Mouse (Mus musculus): ENCODE data around the gene Hivep3.

The Hivep3 gene

DNA sequence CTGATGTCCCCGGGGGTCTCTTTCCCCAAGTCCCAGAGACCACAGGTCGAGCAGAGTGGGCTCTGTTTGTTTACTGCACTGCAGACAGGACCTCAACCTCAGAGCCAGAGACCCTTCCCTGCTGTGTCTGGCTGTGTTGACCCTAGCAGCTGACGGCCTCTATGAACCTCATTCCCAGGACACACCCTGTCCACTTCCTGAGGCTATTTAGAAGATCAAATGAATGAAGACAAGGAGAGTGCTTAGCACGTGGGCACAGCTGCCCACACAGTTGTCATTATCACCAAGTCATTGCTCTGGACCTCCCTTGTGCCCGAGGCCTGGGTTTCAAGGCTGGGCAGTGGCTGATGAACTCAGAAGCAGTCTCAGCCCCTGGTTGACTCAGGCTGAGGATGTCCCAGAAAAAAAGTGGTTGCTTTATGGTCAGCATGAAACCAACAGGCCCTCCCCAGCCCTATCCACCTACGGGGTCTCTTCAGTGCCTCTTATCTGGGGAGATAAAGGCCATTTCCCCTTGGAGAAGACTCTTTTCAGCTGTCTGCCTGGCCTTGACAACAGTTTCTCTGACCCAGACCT is 416.8 kb downstream of the Hivep3 start:
- no peak for DNase-seq (ENCODE audit: low spot score in 2 of 2)

DNA sequence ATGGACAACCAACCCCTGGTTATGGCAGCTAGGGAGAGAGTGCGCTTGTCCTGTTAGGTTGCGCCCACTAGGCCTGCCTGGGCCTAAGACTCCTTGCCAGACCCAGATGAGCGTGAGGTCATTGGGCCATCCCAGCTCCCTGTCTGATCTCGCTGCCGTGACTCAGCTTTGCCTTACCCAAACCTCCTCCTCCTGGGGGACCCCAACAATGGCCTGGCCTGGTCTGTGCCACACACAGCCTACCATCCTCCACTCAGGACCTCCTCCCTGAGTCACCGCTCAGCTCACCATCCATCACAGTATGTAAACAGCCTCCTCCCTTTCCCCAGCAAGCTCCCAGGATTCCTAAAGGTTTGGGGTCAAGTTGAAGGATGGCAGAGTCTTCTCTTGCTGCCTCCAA is 418.3 kb downstream of the Hivep3 start:
- no peak for DNase-seq (ENCODE audit: low spot score in 2 of 2)

DNA sequence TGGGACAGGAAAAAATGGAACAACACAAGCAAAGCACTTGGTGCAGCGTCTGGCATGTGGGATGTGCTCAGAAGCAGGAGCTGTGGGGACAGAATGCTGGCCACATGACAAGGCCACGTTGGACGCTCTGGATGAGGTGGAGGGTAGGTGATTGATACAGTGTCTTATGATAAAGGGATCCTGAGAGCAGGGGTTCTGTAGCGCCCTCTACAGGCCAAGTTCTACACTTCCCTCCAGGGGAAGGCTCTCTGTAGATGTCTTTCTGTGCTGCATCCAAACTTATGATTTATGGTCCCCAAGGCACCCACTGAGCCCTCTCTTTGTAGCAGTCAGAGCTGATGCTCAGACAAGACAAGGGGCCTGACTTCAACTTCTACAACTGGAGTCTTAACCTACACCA is 419.1 kb downstream of the Hivep3 start:
- DNase-seq (ENCODE audit: low spot score in 2 of 2) = no peak

DNA sequence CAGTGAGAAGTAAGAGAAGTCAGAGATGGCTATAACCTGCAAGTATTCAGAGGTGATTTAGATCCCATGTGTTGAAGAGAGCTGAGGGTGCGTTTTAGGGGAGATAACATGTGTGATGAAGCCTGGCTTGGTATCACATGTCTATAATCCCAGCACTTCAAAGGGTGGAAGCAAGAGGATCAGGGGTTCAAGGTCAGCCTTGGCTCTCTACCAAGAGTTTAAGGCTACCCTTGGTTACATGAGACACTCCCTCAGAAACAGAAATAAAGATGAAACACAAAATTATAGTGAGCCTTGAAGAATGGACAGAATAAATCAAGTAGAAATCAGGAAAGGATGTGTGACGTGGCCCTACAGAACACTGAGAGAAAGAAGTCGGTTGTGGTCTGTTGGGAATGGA is 420.2 kb downstream of the Hivep3 start:
- no peak for DNase-seq (ENCODE audit: low spot score in 2 of 2)

DNA sequence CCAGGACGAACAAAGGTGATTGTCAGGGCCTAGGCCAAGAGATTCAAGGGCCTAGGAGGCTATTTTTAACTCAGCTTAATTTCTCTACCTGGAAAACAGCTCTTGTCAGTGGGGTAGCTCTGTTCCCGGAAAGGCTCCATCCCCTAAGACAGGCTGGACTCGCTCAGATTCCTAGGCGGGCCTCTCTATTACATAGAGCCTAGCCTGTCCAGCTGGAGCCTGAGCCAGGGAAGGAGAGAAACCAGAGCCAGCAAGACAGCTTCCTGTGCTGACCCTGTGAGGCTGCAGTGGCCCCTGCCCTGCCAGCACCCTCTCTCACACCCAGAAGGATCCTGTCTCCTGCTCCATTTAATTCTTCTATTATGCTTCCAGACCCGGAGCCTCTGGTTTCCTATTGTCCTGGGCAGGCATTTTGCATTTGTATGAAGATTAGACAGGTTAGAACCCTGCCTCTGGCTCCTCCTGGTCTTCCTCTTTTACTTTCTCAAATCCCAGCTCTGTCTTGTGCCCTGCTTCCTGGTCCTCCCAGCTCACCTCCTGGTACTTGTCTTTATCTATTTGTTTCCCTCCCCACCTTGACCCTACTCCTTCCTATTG is 425.2 kb downstream of the Hivep3 start:
- DNase-seq (ENCODE audit: low spot score in 2 of 2) = no peak

DNA sequence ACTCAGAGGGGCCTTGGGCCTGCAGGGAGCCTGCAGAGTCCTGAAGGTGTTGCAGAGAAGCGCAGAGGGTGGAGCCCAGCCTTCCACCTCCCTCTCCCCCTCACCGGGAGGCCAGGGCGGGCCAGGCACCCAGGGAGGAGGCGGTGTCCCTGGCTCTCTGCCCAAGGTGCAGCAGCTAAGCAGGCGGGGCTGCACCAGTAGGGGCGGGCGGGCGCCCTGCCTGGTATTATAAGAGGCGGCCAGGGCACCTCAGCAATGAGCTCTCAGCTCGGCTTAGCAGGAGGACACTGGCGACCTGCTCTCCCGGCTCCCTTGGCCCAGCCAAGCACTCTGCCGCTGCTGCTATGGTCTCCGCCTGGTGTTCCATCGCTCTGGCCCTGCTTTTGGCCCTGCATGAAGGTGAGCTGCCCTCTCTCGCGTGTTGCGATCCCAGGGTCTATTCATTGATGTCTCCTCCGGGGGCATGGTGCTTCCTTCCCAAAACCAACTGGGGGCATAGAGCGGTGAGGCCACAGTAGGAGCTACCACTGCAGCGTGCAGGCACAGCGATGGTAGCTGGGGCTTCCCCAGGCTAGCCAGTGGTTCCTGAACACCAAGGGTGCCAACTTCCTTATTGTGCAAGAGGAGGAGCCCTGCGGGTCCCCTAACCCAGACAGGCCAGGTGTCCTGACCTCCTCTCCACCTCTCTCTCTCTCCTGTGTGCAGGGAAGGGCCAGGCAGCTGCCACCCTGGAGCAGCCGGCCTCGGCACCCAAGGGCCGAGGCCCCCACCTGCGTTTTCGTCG is 427.8 kb downstream of the Hivep3 start, which contains the start of gene Edn2:
Gene Edn2 (plus strand): TSS at position 41 of the 784 bp plus-strand sequence.
- no peak for DNase-seq (ENCODE audit: low spot score in 2 of 2)

DNA sequence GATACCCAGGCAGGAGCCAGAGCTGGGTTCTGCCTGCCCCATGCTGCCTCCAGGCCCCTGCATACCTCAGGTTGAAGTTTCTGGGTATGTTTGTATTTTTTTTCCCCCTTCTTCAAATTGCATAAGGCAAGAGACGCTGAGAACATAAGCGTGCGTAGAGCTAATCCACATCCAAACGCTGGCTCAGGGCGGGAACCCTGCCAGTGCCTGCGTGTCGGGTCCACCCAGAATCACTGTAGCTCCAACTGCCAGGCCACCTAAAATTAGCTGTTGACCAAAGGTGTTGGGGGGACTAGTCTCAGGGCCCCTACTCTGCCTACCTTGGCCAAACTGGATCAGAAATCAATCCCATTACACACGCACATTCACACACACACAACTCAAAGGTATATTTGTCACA is 429.0 kb downstream of the Hivep3 start:
- no peak for DNase-seq (ENCODE audit: low spot score in 2 of 2)

DNA sequence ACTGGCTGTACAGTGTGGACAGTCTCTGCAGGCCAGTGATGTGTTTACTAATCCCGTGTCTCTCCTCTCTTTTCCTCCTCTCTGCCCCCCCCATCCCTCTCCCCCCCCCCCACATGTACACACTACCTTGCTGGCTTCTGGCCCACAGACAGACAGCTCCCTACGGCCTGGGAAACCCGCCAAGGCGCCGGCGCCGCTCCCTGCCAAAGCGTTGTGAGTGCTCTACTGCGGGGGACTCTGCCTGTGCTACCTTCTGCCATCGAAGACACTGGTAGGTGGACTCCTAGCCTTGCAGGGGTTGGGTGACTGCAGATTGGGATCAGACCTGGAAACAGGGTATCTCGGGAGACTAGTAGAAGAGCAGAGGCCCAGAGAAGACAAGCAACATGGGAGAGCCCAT is 429.7 kb downstream of the Hivep3 start:
- DNase-seq (ENCODE audit: low spot score in 2 of 2) = no peak

DNA sequence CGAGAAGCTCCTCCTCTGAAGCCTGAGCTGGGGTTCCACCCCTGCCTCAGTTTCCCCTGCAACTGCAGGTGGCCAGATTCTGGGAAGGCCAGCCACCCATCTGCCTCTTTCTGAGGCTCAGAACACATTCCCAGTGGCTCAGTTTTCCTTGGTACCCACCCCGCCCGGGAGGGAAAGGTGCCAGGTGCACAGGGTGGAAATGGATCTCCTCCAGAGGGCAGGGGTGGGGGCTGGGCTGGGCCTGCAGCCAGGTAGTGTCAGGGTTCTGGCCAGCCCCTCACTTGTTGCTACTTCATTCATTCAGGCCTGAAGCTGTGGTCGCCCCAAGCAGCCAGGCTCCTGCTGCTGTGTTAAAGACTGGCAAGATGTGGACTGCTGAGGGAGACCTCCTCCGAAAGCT is 430.7 kb downstream of the Hivep3 start:
- no peak for DNase-seq (ENCODE audit: low spot score in 2 of 2)

DNA sequence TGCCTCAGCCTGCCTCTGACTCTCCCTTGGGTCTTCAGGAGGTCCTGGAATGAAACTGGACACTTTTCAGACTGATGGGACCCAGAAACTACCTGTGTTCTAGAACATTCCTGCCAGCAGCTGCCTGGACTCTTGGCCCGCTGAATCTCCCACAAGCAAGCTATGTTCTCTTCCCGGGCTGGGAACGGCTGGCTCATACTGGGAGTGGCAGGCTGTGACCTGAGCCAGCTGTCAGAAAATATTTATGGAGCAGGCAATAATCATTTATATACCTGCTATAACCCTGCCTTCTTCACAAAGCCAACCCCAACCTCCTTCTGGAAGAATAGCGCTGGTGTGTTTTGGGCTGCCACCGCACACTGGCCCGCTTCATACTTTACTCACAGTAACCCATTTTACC is 434.2 kb downstream of the Hivep3 start:
- DNase-seq (ENCODE audit: low spot score in 2 of 2) = no peak

DNA sequence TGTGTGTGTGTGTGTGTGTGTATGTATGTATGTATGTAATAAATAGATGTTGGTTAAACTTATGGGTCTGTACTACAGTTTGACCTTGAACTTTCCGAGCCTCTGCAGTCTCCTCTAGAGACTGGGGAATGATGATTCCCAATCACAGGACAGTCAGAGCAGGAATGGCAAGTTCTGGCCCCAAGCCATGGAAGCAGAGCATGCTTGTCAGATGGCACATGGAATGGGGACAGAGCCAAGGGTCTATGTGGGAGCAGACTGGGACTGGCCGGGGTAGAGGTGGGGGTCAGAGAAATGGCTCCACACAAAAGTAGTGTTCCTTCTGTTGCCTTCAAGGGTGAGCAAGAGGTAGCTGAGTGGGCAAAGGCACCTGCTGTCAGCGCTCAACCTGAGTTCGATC is 434.8 kb downstream of the Hivep3 start:
- DNase-seq (ENCODE audit: low spot score in 2 of 2) = no peak

DNA sequence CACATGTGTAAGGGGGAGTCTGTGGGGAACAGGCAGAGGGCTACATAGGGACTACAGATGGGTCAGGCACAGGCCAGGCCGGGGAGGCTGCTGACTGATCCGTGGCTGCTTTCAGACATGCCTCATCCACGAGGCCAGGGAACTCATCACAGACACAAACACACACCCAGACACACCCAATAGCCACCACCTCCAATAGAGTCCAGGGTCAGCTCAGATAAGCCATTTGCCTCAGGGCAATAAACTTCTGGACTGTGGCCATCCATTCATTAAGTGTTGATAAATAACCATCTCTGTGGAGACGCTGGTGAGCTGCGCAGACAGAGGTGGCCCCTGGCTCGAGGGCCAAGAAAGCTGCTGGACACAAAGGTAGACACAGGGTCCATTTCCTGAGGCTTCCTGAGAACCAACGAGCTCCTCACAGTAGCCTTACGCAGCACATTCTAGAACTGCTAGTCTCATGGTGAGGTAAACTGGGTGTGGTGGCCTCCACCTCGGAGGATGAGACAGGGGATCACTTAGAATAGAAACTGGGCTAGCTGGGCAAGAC is 436.9 kb downstream of the Hivep3 start:
- DNase-seq (ENCODE audit: low spot score in 2 of 2) = no peak

DNA sequence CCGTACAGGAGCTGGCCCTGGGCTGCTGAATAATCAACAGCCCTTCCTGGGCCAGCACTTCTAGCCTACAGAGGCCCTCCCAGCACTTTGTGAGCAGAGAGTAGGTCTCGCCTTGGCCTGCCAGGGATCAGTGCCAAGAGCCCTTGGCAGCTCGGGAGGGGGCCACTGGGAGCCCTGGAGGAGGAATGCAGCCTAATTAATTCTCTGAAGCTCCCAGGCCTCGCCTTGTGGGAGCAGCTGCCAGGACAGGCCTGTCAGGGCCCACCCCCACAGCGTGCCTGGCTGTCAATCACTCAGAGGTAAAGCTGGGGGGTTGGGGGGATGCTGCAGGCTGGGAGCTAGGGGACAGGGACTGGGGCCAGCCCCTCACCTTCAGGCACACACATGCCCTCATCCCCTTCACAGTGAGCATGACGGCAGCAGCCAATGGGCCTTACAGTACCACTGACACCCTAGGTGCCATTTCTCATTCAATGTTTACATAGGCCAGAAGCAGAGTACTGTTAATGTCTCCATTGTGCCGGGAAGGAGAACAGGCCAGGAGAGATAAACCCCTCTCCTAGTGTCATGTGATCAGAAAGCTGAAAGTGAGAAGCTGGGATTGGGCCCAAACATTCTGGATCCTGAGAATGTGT is 438.6 kb downstream of the Hivep3 start:
- no peak for DNase-seq (ENCODE audit: low spot score in 2 of 2)

DNA sequence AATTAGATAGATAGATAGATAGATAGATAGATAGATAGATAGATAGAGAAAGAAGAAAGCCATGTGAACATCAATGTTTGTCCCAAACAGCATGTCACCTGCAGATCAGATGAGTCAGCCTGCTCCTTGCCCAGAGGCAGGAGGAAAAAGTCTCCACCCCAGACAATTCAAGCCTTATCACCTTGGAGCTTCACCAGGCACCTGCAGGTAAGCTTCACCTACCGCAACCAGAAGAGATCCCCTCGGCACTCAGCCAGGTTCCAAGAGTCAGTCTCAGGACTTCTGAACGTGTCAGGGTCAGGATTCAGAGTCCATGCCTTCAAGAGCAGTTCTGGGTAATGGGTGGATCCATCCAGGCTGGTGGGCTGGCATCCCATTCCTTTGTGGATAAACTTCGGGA is 445.5 kb downstream of the Hivep3 start:
- DNase-seq (ENCODE audit: low spot score in 2 of 2) = no peak

DNA sequence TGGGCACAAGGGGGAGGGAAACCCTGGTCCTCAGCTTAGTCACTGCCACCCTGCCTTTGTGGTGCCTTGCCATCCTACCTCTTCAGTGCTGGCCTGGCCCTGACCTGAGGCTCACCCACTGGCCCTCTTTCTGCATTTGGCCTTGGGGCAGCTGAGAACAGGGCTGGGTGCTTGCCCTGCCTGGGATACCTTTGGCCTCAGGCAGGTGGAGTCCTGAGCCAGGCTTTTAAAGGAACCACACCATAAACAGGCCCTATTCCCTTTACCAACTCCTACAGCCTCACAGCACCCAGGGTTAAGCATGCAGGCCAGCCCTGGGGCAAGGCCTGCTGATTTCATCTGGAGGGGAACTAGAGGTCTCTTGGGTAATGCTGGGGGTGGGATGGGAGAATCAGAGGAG is 447.0 kb downstream of the Hivep3 start:
- DNase-seq (ENCODE audit: low spot score in 2 of 2) = no peak

DNA sequence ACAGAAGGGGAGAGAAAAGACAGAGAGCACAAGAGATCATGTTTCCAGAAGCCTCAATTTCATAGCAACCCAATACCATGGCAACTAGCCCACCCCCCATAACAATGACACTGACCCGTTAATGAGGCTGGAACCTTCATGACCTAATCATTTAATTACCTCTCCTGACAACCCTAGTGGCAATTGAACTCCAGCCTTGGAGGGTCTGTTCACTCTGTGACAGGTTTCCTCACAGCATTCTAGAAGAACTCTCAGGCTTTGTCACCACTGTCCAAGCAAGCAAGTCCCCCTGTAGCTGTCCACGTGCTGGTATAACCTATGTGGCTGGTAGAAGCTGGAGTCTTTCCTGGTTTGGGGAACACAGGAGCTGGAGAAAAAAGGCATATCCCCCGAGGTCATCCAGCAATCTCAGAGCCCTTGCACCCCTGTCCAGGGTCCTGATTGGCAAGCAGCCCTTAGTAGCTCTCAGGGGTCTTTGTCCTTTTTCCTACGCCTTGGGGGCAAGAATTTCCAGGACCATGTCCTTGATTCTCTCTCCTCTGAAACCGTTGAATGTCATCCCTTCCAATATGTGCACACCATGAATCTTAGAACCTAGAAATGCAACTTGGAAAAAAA is 450.9 kb downstream of the Hivep3 start:
- no peak for DNase-seq (ENCODE audit: low spot score in 2 of 2)

DNA sequence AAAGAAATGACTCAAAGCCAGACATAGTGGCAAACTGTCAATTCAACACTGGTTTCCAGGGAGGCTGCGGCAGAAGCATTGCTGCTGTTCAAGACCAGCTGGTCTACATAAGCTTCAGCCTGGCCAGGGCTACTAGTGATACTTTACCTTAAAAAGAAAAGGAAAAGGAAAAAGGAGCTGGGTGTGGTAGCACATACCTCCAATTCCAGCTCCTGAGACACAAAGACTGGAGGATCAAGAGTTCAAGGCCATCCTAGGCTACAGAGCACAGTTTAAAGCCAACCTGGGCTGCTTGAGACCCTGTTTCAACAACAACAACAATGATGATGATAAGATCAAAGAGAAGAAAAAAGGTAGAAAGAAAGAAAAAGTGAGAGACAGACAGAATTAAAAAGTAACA is 452.9 kb downstream of the Hivep3 start:
- DNase-seq (ENCODE audit: low spot score in 2 of 2) = no peak

DNA sequence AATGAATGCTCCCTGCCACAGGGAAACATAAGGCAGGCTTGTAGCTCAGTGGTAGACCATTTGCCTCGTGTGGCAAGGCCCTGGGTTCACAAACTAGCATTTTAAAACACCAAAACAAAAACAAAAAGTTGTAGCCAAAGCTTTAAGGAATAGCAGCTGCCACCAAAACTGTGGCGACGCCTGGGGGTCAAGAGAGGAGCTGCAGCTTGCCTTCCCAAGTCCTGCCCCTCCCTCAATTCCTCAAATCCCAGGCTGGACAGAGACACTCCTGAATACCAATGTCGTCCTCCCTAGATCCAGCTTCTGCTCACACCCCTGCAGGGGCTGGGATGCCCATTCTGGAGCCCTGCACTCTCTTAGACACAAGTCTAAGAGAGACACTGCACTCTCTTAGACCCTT is 453.4 kb downstream of the Hivep3 start:
- no peak for DNase-seq (ENCODE audit: low spot score in 2 of 2)

Data from spleen, postnatal 10 days (tissue).